Comparison of ENCODE assay signal across 12 mouse cellular contexts in genomic region chr11:71944398-71945097, GRCm38 (mm10).
A peak's percentile ranks its signal among the peaks of the same experiment; 100 is the strongest.
DNase-seq lines count a peak whose midpoint lies in the region; ATAC-seq and TF ChIP-seq lines count a peak whose summit lies in the region.
"Had no signal": no experiment of that assay in that cellular context is flagged by ENCODE, and none has a peak within 500 bp of the region (broad histone marks: within the 10 kb centered on the region; RNA-seq: fewer than 3 reads in every experiment).

No protein-coding gene starts in this region.

- no peaks in the 10 kb centered on the region for H3K9me3 ChIP-seq in midbrain, postnatal 0 days (ENCODE audit: low read length)
- no peaks in the 10 kb centered on the region for H3K9me3 ChIP-seq in midbrain, embryonic 11.5 days (ENCODE audit: control insufficient read depth, low read length)
- H3K9me3 ChIP-seq: heart, embryonic 12.5 days; limb, embryonic 12.5 days; lung, embryonic 15.5 days had no signal

- ATAC-seq in midbrain, postnatal 0 days (ENCODE audit: low FRiP score): no peak
- ATAC-seq in midbrain, embryonic 11.5 days (ENCODE audit: low FRiP score): no peak
- no peak for ATAC-seq in cerebellum, adult (ENCODE audit: insufficient number of reproducible peaks, low FRiP score, low TSS enrichment)

- H3K9ac ChIP-seq in midbrain, postnatal 0 days (replicated peaks; ENCODE audit: low read length, poor library complexity, severe bottlenecking): no peak overlapping the region
- H3K9ac ChIP-seq in midbrain, embryonic 11.5 days (ENCODE audit: low read length): no peak overlapping the region
- H3K9ac ChIP-seq: heart, embryonic 12.5 days; hindbrain, embryonic 14.5 days; limb, embryonic 12.5 days; lung, embryonic 15.5 days had no signal

- no peaks in the 10 kb centered on the region for H3K36me3 ChIP-seq in midbrain, postnatal 0 days (ENCODE audit: insufficient read depth, low read length)
- H3K36me3 ChIP-seq in midbrain, embryonic 11.5 days (ENCODE audit: control insufficient read depth, insufficient read depth, low read length): no peaks in the 10 kb centered on the region
- H3K36me3 ChIP-seq: heart, embryonic 12.5 days; limb, embryonic 12.5 days; lung, embryonic 15.5 days had no signal

- WGBS in midbrain, postnatal 0 days: 22% methylated on average over 9 of the region's 9 CpGs
- 39% methylated on average over 9 of the region's 9 CpGs for WGBS in midbrain, embryonic 11.5 days

- DNase-seq in midbrain, postnatal 0 days (ENCODE audit: low spot score): no peak
- DNase-seq in midbrain, embryonic 11.5 days (ENCODE audit: low spot score, missing footprints): no peak
- DNase-seq in frontal cortex, postnatal 14 days (ENCODE audit: low spot score in 2 of 2): peak; percentile 38 to 46
- peak; percentile 66 to 90 for DNase-seq in left cerebral cortex, postnatal 14 days (ENCODE audit: low spot score in 2 of 2)
- DNase-seq in gastrocnemius, adult 18-20 months (ENCODE audit: low spot score): no peak
- DNase-seq in urinary bladder, postnatal 36 days (ENCODE audit: low spot score in 2 of 2): no peak
- DNase-seq: thymus, postnatal 25 days had no signal

- TF ChIP-seq CTCF in midbrain, postnatal 0 days (IDR thresholded peaks at IDR 0.05): no peak

- peaks cover 6% of the 10 kb centered on the region; the same call in 1 of the 2 replicates for H3K27me3 ChIP-seq in midbrain, postnatal 0 days (ENCODE audit: insufficient read depth, low read length)
- H3K27me3 ChIP-seq in midbrain, embryonic 11.5 days (ENCODE audit: control insufficient read depth, insufficient read depth, low read length): no peaks in the 10 kb centered on the region
- H3K27me3 ChIP-seq: limb, embryonic 12.5 days; lung, embryonic 15.5 days had no signal

- H3K27ac ChIP-seq in midbrain, postnatal 0 days (ENCODE audit: low read depth, low read length): peak overlapping the region; percentile 9; the same call in 1 of the 2 replicates
- H3K27ac ChIP-seq in midbrain, embryonic 11.5 days (ENCODE audit: low read depth, low read length): no peak overlapping the region
- H3K27ac ChIP-seq: hindbrain, embryonic 14.5 days; limb, embryonic 12.5 days; lung, embryonic 15.5 days had no signal

- H3K4me2 ChIP-seq in midbrain, postnatal 0 days (ENCODE audit: low read depth, low read length, poor library complexity, severe bottlenecking): no peak overlapping the region
- no peak overlapping the region for H3K4me2 ChIP-seq in midbrain, embryonic 11.5 days
- H3K4me2 ChIP-seq: heart, embryonic 12.5 days; hindbrain, embryonic 14.5 days; limb, embryonic 12.5 days; lung, embryonic 15.5 days had no signal

- intact Hi-C loops in left cerebral cortex, postnatal 14 days (cut with DNase I): no loop called here

- H3K4me1 ChIP-seq in midbrain, postnatal 0 days (ENCODE audit: insufficient read depth, low read length): peaks cover 5% of the 10 kb centered on the region; the same call in 1 of the 2 replicates
- H3K4me1 ChIP-seq in midbrain, embryonic 11.5 days (ENCODE audit: control insufficient read depth, insufficient read depth, low read length): no peaks in the 10 kb centered on the region
- H3K4me1 ChIP-seq: heart, embryonic 12.5 days; limb, embryonic 12.5 days; lung, embryonic 15.5 days had no signal

- H3K4me3 ChIP-seq in midbrain, postnatal 0 days (ENCODE audit: low read depth, low read length): no peak overlapping the region
- H3K4me3 ChIP-seq in midbrain, embryonic 11.5 days (ENCODE audit: low read depth, low read length): no peak overlapping the region
- H3K4me3 ChIP-seq: heart, embryonic 12.5 days; limb, embryonic 12.5 days; lung, embryonic 15.5 days had no signal

Comparison
In these comparisons a context has a peak if more than half of its experiments do, and no peak if none do; other contexts are left out.
1. DNase-seq: peak in frontal cortex, postnatal 14 days (2 of 2) and left cerebral cortex, postnatal 14 days (2 of 2); none in midbrain, postnatal 0 days (single experiment), midbrain, embryonic 11.5 days (single experiment), gastrocnemius, adult 18-20 months (single experiment) and urinary bladder, postnatal 36 days (0 of 2).